Mouse (Mus musculus): ENCODE results near the gene Ppp1r12a.

DNA sequence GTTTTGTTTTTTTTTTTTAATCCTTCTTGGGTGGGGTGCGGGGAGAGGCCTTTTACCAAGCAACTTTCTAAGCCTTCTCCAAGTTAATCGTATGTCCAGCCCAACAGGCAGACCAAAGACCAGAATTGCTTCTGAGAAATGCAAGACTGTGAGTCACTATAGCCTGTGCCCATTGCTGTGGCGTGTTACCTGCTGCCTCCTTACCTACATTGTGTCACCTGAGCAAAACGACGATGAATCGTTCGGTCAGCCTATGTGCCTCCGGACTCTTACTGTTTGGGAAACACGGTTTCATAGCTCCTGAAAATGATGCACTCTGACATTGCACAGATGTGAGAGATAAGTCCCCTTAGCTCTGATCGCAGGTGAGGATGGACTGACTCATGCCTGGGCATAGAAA is 169.0 kb downstream of the Ppp1r12a start:
- TF ChIP-seq CTCF (conservative IDR thresholded peaks at IDR 0.05; ENCODE audit: low read length) (no peak), NANOG (IDR thresholded peaks at IDR 0.05; ENCODE audit: borderline replicate concordance, low read length) (no peak), POU5F1 (IDR thresholded peaks at IDR 0.05; ENCODE audit: borderline replicate concordance, low read length) (no peak)

All from E14TG2a.4 (cell line).